Mouse (Mus musculus): ENCODE results near the gene Tle4.
"Not testable (repeated sequence)": the region's sequence is repeated elsewhere in the genome, so short reads cannot be mapped to it uniquely, and the experiment has no call there.

The Tle4 gene

GRCm38 (mm10) chr19:14597917-14598689 lies at the start of gene Tle4:
TSS of gene Tle4 (minus strand) at chr19:14598051.
- DNase-seq (ENCODE audit: low read depth, low spot score), result peak; percentile 100

GRCm38 (mm10) chr19:14645666-14646065 lies 47.8 kb upstream of the Tle4 start:
- DNase-seq (ENCODE audit: low read depth, low spot score), result peak; percentile 91

GRCm38 (mm10) chr19:14644756-14645155 lies 46.9 kb upstream of the Tle4 start:
- peak; percentile 67 for DNase-seq (ENCODE audit: low read depth, low spot score)

- not testable (repeated sequence) for DNase-seq (ENCODE audit: low read depth, low spot score)
These were observed 45.2 kb upstream of the Tle4 start for GRCm38 (mm10) chr19:14643091-14643490.

GRCm38 (mm10) chr19:14642663-14643062 lies 44.8 kb upstream of the Tle4 start:
- no peak for DNase-seq (ENCODE audit: low read depth, low spot score)

- peak; percentile 94 for DNase-seq (ENCODE audit: low read depth, low spot score)
These were observed 37.5 kb upstream of the Tle4 start for GRCm38 (mm10) chr19:14635213-14635928.

GRCm38 (mm10) chr19:14623355-14623754 lies 25.5 kb upstream of the Tle4 start:
- DNase-seq (ENCODE audit: low read depth, low spot score), result peak; percentile 77

- no peak for DNase-seq (ENCODE audit: low read depth, low spot score)
These were observed 22.7 kb upstream of the Tle4 start for GRCm38 (mm10) chr19:14620534-14620933.

- no peak for DNase-seq (ENCODE audit: low read depth, low spot score)
These were observed 22.0 kb upstream of the Tle4 start for GRCm38 (mm10) chr19:14619814-14620213.

- DNase-seq (ENCODE audit: low read depth, low spot score), result no peak
These were observed 17.0 kb upstream of the Tle4 start for GRCm38 (mm10) chr19:14614816-14615215.

- no peak for DNase-seq (ENCODE audit: low read depth, low spot score)
These were observed 12.9 kb upstream of the Tle4 start for GRCm38 (mm10) chr19:14610542-14611317.

GRCm38 (mm10) chr19:14600841-14601240 lies 3.0 kb upstream of the Tle4 start:
- no peak for DNase-seq (ENCODE audit: low read depth, low spot score)

GRCm38 (mm10) chr19:14600354-14600753 lies 2.5 kb upstream of the Tle4 start:
- no peak for DNase-seq (ENCODE audit: low read depth, low spot score)

- DNase-seq (ENCODE audit: low read depth, low spot score), result no peak
These were observed 2.0 kb upstream of the Tle4 start for GRCm38 (mm10) chr19:14599851-14600251.

GRCm38 (mm10) chr19:14598690-14599288 lies 938 bp upstream of the Tle4 start:
- no peak for DNase-seq (ENCODE audit: low read depth, low spot score)

GRCm38 (mm10) chr19:14596941-14597916 lies 622 bp downstream of the Tle4 start:
- DNase-seq (ENCODE audit: low read depth, low spot score), result peak; percentile 76

GRCm38 (mm10) chr19:14596358-14596940 lies 1.4 kb downstream of the Tle4 start:
- DNase-seq (ENCODE audit: low read depth, low spot score), result no peak

- peak; percentile 25 for DNase-seq (ENCODE audit: low read depth, low spot score)
These were observed 2.4 kb downstream of the Tle4 start for GRCm38 (mm10) chr19:14595390-14595997.

- no peak for DNase-seq (ENCODE audit: low read depth, low spot score)
These were observed 3.3 kb downstream of the Tle4 start for GRCm38 (mm10) chr19:14594537-14594936.

Measured in ZHBTc4 (cell line).